Mouse (Mus musculus) C2C12 (cell line): ENCODE measurements around the gene Surf1.

Source experiments
- CTCF ChIP-seq: IDR thresholded peaks from one replicate; pipeline ENCODE4 v1.5.1; 2011; ENCODE audit not compliant: control insufficient read depth, insufficient read depth, insufficient read length
- FOSL1 ChIP-seq: IDR thresholded peaks from one replicate; pipeline ENCODE4 v1.8.0; 2011; ENCODE audit warnings: mild to moderate bottlenecking, low read length; ENCODE audit not compliant: poor library complexity, insufficient read depth, severe bottlenecking
- MAX ChIP-seq: IDR thresholded peaks from one replicate; pipeline ENCODE4 v1.6.1; 2011; ENCODE audit warnings: mild to moderate bottlenecking, control low read depth
- MYOD1 ChIP-seq: IDR thresholded peaks from one replicate; pipeline ENCODE4 v1.6.1; 2011; ENCODE audit warnings: low read depth; ENCODE audit not compliant: control insufficient read depth, insufficient read length
- USF1 ChIP-seq: IDR thresholded peaks from one replicate; pipeline ENCODE4 v1.6.1; 2011; ENCODE audit warnings: low read depth, mild to moderate bottlenecking, control low read depth, moderate library complexity

DNA sequence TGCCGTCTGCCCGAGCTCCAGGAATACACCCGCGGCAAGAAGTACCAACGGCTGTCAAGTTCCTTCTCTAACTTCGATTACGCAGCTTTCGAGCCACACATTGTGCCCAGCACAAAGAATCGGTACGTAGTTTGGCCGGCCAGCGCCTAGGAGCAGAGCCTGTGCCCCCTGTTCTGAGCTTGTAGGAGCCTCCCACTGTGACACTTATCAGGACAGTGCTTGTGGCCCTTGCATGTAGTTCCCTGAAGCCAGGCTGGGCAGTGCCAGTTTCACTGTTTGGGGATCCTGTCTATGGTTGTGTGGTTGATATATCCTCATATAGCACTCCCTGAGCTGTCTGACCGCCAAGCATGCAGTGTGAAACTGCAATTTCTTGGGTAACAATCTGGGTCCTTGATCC lies 408 bp upstream of the Surf1 start:
- TF ChIP-seq CTCF (no peak), FOSL1 (no peak), MYOD1 (no peak), MAX (no peak), USF1 (no peak)
